Mouse (Mus musculus): ENCODE data around the gene Olfr455. TPM values are rescaled to one million over a fixed set of nuclear protein-coding genes. Genes with fewer than 3 reads are reported as not detected.

Olfr455 gene
- polyA plus RNA-seq (2012; rRNA removed) = not detected in 2 replicates
- not detected in 2 replicates for polyA plus RNA-seq (2014; fragmentation: Nextera tagmentation; extraction: Ambion mirVana)

DNA sequence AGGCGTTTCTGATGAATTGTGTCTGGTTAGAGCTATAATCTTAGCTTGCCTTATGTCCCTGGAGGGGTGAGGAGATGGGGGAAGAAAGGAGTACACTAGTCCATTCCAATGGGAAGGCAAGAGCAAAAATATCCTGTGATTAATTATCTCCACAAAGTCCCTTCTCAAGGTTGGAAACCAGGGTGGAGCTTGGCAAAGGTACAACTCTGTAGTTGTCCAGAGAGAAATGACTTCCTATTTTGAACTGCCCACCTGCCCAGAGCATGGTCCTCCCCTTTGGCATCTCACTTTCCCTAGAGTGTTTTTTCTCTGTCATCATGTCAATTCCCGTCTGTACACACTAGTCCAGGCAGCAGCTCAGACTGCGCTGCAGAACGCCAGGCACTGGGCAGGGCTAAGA, at the start of gene Olfr455:
Gene Olfr455, minus strand, starts transcription at position 127 of the 400 bp plus-strand sequence.
- TF ChIP-seq POLR2A (IDR thresholded peaks at IDR 0.05; ENCODE audit: borderline replicate concordance, extremely low read depth, insufficient read depth, insufficient read length) = no peak
- WGBS = 82% methylated on average over 4 of the region's 4 CpGs
- Histone ChIP-seq H3K9me3 (ENCODE audit: control insufficient read depth, low read length) (no peaks in the 10 kb centered on the region), H3K27me3 (ENCODE audit: control insufficient read depth, insufficient read depth, low read length) (no peaks in the 10 kb centered on the region), H3K36me3 (ENCODE audit: control insufficient read depth, insufficient read depth, low read length) (no peaks in the 10 kb centered on the region), H3K4me2 (replicated peaks; ENCODE audit: low read depth, low read length, severe bottlenecking) (no peak within 1 kb of the TSS), H3K9ac (ENCODE audit: low read depth, low read length, severe bottlenecking) (no peak within 1 kb of the TSS), H3K27ac (replicated peaks; ENCODE audit: low read depth, low read length) (no peak within 1 kb of the TSS), H3K4me3 (replicated peaks; ENCODE audit: low read length) (no peak within 1 kb of the TSS), H3K4me1 (ENCODE audit: control insufficient read depth, insufficient read depth, low read length) (no peaks in the 10 kb centered on the region)
- ATAC-seq (ENCODE audit: low FRiP score, low read depth) = no peak
- DNase-seq (ENCODE audit: low spot score) = no peak

DNA sequence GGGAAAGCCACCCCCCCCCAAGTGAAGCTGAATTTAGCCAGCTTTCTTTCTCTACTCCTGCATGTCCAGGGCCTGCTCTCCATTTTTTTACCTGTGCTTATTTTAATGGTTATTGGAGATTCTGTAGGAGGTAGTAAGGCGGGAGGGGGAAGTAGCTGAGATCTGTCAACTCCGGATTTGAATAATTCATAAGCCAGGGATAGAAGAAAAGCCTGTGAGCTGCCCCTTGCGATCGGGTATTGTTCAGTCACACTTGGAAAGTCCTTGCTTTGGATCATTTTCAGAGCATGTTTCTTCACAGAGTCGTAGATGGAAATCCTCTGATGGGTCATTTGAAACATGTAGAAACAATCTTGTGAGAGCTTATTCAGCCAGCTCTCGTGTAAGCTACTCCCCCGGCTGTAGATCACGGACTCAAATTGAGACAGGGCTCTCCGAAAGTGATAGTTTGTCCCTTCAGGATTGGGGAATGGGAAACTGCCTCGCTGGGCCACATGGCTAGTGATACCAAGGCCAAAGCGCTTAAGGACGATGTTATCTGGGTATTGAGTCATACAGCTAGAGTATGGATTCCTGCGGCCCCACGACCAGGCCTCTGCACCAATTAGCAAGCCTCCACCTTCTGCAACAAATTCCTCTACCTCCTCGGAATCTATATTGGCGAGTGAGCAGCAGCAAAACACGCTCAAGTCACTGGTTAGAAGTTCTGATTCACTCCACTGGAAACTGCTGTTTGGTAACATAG, 45.9 kb upstream of the Olfr455 start:
- no peaks in the 10 kb centered on the region for H3K36me3 ChIP-seq (ENCODE audit: control insufficient read depth, insufficient read depth, low read length)
- no peak overlapping the region for H3K9ac ChIP-seq (ENCODE audit: low read depth, low read length, severe bottlenecking)
- ATAC-seq (ENCODE audit: low FRiP score, low read depth) (no peak), DNase-seq (ENCODE audit: low spot score) (no peak)
- no peak overlapping the region for H3K27ac ChIP-seq (replicated peaks; ENCODE audit: low read depth, low read length)
- no peak overlapping the region for H3K4me3 ChIP-seq (replicated peaks; ENCODE audit: low read length)
- H3K4me2 ChIP-seq (replicated peaks; ENCODE audit: low read depth, low read length, severe bottlenecking) = no peak overlapping the region
- H3K27me3 ChIP-seq (ENCODE audit: control insufficient read depth, insufficient read depth, low read length) = no peaks in the 10 kb centered on the region
- WGBS = 77% methylated on average over 17 of the region's 17 CpGs
- no peaks in the 10 kb centered on the region for H3K9me3 ChIP-seq (ENCODE audit: control insufficient read depth, low read length)
- no peak for TF ChIP-seq POLR2A (IDR thresholded peaks at IDR 0.05; ENCODE audit: borderline replicate concordance, extremely low read depth, insufficient read depth, insufficient read length)
- no peaks in the 10 kb centered on the region for H3K4me1 ChIP-seq (ENCODE audit: control insufficient read depth, insufficient read depth, low read length)

DNA sequence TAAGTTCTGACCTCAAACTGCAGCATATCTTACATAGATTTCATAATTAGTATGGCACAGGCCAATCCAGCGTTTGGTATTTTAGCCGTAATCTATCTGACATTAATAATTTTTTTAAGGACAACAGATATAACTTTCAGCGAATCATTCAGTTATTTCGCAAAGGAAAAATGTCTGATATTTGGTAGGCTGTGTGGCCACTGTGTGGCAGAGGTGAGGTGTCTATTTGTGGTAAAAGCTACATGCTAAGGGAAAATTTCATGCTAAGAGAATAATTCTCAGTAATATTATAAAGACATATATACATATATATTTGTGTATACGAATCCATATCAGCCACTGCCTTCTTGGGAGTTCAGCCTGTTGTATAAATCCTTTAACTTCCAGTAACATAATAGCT, 39.2 kb upstream of the Olfr455 start:
- WGBS = 85% methylated on average over 5 of the region's 5 CpGs
- Histone ChIP-seq H3K4me3 (replicated peaks; ENCODE audit: low read length) (no peak overlapping the region), H3K9me3 (ENCODE audit: control insufficient read depth, low read length) (no peaks in the 10 kb centered on the region), H3K27me3 (ENCODE audit: control insufficient read depth, insufficient read depth, low read length) (no peaks in the 10 kb centered on the region), H3K27ac (replicated peaks; ENCODE audit: low read depth, low read length) (no peak overlapping the region), H3K4me2 (replicated peaks; ENCODE audit: low read depth, low read length, severe bottlenecking) (no peak overlapping the region), H3K9ac (ENCODE audit: low read depth, low read length, severe bottlenecking) (no peak overlapping the region), H3K4me1 (ENCODE audit: control insufficient read depth, insufficient read depth, low read length) (no peaks in the 10 kb centered on the region), H3K36me3 (ENCODE audit: control insufficient read depth, insufficient read depth, low read length) (no peaks in the 10 kb centered on the region)
- DNase-seq (ENCODE audit: low spot score) = no peak
- no peak for ATAC-seq (ENCODE audit: low FRiP score, low read depth)
- TF ChIP-seq POLR2A (IDR thresholded peaks at IDR 0.05; ENCODE audit: borderline replicate concordance, extremely low read depth, insufficient read depth, insufficient read length) = no peak

DNA sequence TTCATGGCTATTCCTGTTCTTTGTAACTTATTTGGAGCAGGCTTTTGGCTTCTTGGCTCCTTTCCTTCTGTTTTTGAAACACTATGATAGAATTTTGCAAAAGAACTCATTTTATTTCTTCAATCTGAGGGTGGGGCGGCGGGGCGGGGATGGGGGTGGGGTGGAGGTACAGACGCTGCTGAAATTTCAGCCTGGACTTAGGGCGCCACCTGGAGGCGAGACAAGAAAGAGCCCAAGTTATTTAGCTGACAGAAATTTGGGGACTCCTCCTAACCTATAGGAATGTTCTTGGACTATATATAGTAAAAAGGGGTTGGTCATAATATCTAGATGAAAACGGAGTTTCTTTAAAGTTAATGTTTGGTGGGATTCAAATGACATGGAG, 36.1 kb upstream of the Olfr455 start:
- 1% methylated on average over 7 of the region's 7 CpGs for WGBS
- ATAC-seq (ENCODE audit: low FRiP score, low read depth) = peak; percentile 70; the same call in 1 of the 2 replicates
- H3K27ac ChIP-seq (replicated peaks; ENCODE audit: low read depth, low read length) = no peak overlapping the region

DNA sequence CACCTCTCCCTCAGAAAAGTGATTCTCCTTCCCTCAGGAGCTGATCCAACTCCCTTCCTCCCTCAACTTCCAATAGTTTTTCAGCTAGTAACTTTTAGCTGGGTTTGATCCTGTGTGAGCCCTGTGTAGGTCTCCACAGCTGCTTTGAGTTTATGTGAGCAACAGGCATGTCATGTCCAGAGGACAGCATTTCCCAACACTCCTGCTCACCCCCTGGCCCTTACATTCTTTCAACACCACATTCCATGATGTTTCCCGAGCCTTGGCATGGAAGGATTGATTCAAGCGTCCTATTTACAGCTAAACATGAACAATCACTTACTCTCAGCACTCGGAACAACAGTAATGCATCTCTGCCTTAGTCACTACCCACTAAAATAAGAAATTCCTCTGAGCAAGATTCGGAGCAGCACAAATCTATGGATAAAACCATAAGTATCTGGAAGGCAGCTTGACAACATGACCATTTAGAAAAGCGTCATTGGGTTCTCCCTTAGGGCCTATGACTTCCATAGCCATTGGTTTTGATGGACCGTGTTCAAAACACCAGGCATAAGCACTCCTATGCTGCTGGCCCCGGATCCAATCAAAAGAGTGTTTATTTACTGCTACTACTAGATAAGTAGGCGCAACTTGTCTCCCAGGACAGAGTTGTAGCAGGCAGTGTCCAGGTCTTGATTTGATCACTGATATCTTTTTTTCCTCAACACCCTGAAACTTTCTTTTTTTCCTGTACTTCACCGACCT, 35.5 kb upstream of the Olfr455 start:
- Histone ChIP-seq H3K9ac (ENCODE audit: low read depth, low read length, severe bottlenecking) (no peak overlapping the region), H3K27ac (replicated peaks; ENCODE audit: low read depth, low read length) (no peak overlapping the region), H3K4me1 (ENCODE audit: control insufficient read depth, insufficient read depth, low read length) (no peaks in the 10 kb centered on the region), H3K36me3 (ENCODE audit: control insufficient read depth, insufficient read depth, low read length) (no peaks in the 10 kb centered on the region), H3K4me3 (replicated peaks; ENCODE audit: low read length) (no peak overlapping the region), H3K27me3 (ENCODE audit: control insufficient read depth, insufficient read depth, low read length) (no peaks in the 10 kb centered on the region), H3K4me2 (replicated peaks; ENCODE audit: low read depth, low read length, severe bottlenecking) (no peak overlapping the region; the same call in 1 of the 2 replicates), H3K9me3 (ENCODE audit: control insufficient read depth, low read length) (no peaks in the 10 kb centered on the region)
- no peak for DNase-seq (ENCODE audit: low spot score)
- WGBS = 53% methylated on average over 9 of the region's 9 CpGs
- TF ChIP-seq POLR2A (IDR thresholded peaks at IDR 0.05; ENCODE audit: borderline replicate concordance, extremely low read depth, insufficient read depth, insufficient read length) = no peak
- no peak for ATAC-seq (ENCODE audit: low FRiP score, low read depth)

More for the DNA sequence above, 36.1 kb upstream of the Olfr455 start:
- no peaks in the 10 kb centered on the region for H3K36me3 ChIP-seq (ENCODE audit: control insufficient read depth, insufficient read depth, low read length)
- H3K4me2 ChIP-seq (replicated peaks; ENCODE audit: low read depth, low read length, severe bottlenecking) = no peak overlapping the region; the same call in 1 of the 2 replicates
- no peaks in the 10 kb centered on the region for H3K4me1 ChIP-seq (ENCODE audit: control insufficient read depth, insufficient read depth, low read length)
- H3K4me3 ChIP-seq (replicated peaks; ENCODE audit: low read length) = no peak overlapping the region
- no peaks in the 10 kb centered on the region for H3K9me3 ChIP-seq (ENCODE audit: control insufficient read depth, low read length)
- peak; percentile 62 for DNase-seq (ENCODE audit: low spot score)
- no peaks in the 10 kb centered on the region for H3K27me3 ChIP-seq (ENCODE audit: control insufficient read depth, insufficient read depth, low read length)
- TF ChIP-seq POLR2A (IDR thresholded peaks at IDR 0.05; ENCODE audit: borderline replicate concordance, extremely low read depth, insufficient read depth, insufficient read length) = no peak
- H3K9ac ChIP-seq (ENCODE audit: low read depth, low read length, severe bottlenecking) = no peak overlapping the region
